ENCODE assay signal across 22 mouse cellular contexts in the genomic region with DNA sequence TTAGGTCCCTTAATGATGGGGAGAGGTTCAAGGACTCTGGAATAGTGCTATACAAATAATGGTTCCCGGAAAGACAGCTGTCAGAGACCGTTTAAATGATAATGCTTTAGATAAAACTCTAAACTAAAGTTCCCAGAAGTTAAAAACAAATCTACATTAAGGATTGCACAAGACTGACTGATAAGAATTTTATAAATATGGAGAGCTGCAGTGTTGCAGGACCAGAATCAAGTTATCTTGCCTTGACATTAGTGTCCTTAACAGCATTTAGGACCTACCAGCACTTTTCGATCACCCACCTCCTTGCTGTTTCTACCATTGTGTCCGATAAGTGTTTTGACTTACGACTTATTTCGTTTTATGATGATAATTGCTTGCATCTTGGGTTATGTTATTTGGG. TPM values are rescaled to one million over a fixed set of nuclear protein-coding genes. Genes with fewer than 3 reads are reported as not detected.
DNase-seq lines count a peak whose midpoint lies in the region; ATAC-seq and TF ChIP-seq lines count a peak whose summit lies in the region.
"Had no signal": no experiment of that assay in that cellular context is flagged by ENCODE, and none has a peak within 500 bp of the region (broad histone marks: within the 10 kb centered on the region; RNA-seq: fewer than 3 reads in every experiment).

No protein-coding gene starts in this region.

- peaks cover 4% of the 10 kb centered on the region; the same call in 1 of the 2 replicates for H3K9me3 ChIP-seq in liver, embryonic 13.5 days (replicated peaks)
- no peaks in the 10 kb centered on the region for H3K9me3 ChIP-seq in liver, embryonic 11.5 days (ENCODE audit: control insufficient read depth, low read length)
- peaks cover 11% of the 10 kb centered on the region for H3K9me3 ChIP-seq in G1E (replicated peaks)
- H3K9me3 ChIP-seq in liver, embryonic 16.5 days (replicated peaks; ENCODE audit: control insufficient read depth, low read length), result no peaks in the 10 kb centered on the region
- H3K9me3 ChIP-seq: hindbrain, embryonic 12.5 days; hindbrain, embryonic 15.5 days had no signal

- no peak overlapping the region for H3K9ac ChIP-seq in liver, embryonic 13.5 days
- no peak overlapping the region for H3K9ac ChIP-seq in liver, embryonic 11.5 days (ENCODE audit: low read depth, low read length)
- H3K9ac ChIP-seq in liver, embryonic 16.5 days (ENCODE audit: low read depth, low read length), result no peak overlapping the region
- H3K9ac ChIP-seq: forebrain, embryonic 13.5 days; hindbrain, embryonic 12.5 days; hindbrain, embryonic 15.5 days had no signal

- H3K36me3 ChIP-seq in liver, embryonic 13.5 days, result no peaks in the 10 kb centered on the region
- H3K36me3 ChIP-seq in liver, embryonic 11.5 days (ENCODE audit: control insufficient read depth, insufficient read depth, low read length), result no peaks in the 10 kb centered on the region
- no peaks in the 10 kb centered on the region for H3K36me3 ChIP-seq in G1E (replicated peaks)
- H3K36me3 ChIP-seq in liver, embryonic 16.5 days (ENCODE audit: control insufficient read depth, insufficient read depth), result no peaks in the 10 kb centered on the region
- H3K36me3 ChIP-seq: forebrain, embryonic 10.5 days; hindbrain, embryonic 12.5 days; hindbrain, embryonic 15.5 days had no signal

- TF ChIP-seq CTCF in G1E (IDR thresholded peaks at IDR 0.05; ENCODE audit: low read depth, low read length), result no peak

- H3K4me1 ChIP-seq in liver, embryonic 13.5 days (replicated peaks), result peaks cover 23% of the 10 kb centered on the region
- H3K4me1 ChIP-seq in liver, embryonic 11.5 days (replicated peaks; ENCODE audit: control insufficient read depth, insufficient read depth, low read length), result no peaks in the 10 kb centered on the region
- peaks cover 47% of the 10 kb centered on the region for H3K4me1 ChIP-seq in G1E (ENCODE audit: insufficient read depth, low read depth, low read length)
- no peaks in the 10 kb centered on the region for H3K4me1 ChIP-seq in liver, embryonic 16.5 days (ENCODE audit: control insufficient read depth, low read depth, low read length)
- H3K4me1 ChIP-seq: hindbrain, embryonic 12.5 days had no signal

- H3K4me2 ChIP-seq in liver, embryonic 13.5 days, result no peak overlapping the region
- H3K4me2 ChIP-seq in liver, embryonic 11.5 days, result no peak overlapping the region
- H3K4me2 ChIP-seq in liver, embryonic 16.5 days (ENCODE audit: low read depth, low read length), result no peak overlapping the region
- H3K4me2 ChIP-seq: forebrain, embryonic 13.5 days; heart, embryonic 11.5 days; hindbrain, embryonic 12.5 days; hindbrain, embryonic 15.5 days had no signal

- 52% methylated on average over 6 of the region's 6 CpGs for WGBS in liver, embryonic 13.5 days (ENCODE audit: insufficient replicate concordance)
- 77% methylated on average over 6 of the region's 6 CpGs for WGBS in liver, embryonic 11.5 days
- WGBS in liver, embryonic 16.5 days (ENCODE audit: insufficient replicate concordance), result 36% methylated on average over 6 of the region's 6 CpGs

- no peak overlapping the region for H3K4me3 ChIP-seq in liver, embryonic 13.5 days (replicated peaks)
- H3K4me3 ChIP-seq in liver, embryonic 11.5 days (ENCODE audit: low read depth, low read length), result no peak overlapping the region
- no peak overlapping the region for H3K4me3 ChIP-seq in G1E (ENCODE audit: low read depth, low read length)
- no peak overlapping the region for H3K4me3 ChIP-seq in liver, embryonic 16.5 days (ENCODE audit: low read depth, low read length)
- H3K4me3 ChIP-seq: forebrain, embryonic 10.5 days; forebrain, embryonic 13.5 days; hindbrain, embryonic 12.5 days; hindbrain, embryonic 15.5 days had no signal

- DNase-seq in liver, embryonic 13.5 days, result no peak
- no peak for DNase-seq in liver, embryonic 11.5 days (ENCODE audit: low spot score)
- no peak for DNase-seq in G1E (ENCODE audit: low spot score)
- DNase-seq in heart, adult 11 months, result no peak
- DNase-seq in neural tube, embryonic 10.5 days (ENCODE audit: extremely low spot score, low spot score), result no peak
- DNase-seq: adrenal gland, adult 2 months; adrenal gland, postnatal 14 days; cerebellum, adult 11-12 months; cerebellum, adult 8-10 months; cerebellum, postnatal 10 days; cerebellum, postnatal 36 days; embryo, embryonic 11 days; gastrocnemius, postnatal 10 days; gastrocnemius, postnatal 36 days had no signal

- H3K27ac ChIP-seq in liver, embryonic 13.5 days, result no peak overlapping the region
- no peak overlapping the region for H3K27ac ChIP-seq in liver, embryonic 11.5 days (ENCODE audit: low read depth, low read length)
- H3K27ac ChIP-seq in liver, embryonic 16.5 days (ENCODE audit: low read length), result no peak overlapping the region
- H3K27ac ChIP-seq: forebrain, embryonic 10.5 days; forebrain, embryonic 13.5 days; hindbrain, embryonic 12.5 days; hindbrain, embryonic 15.5 days had no signal

- peak; percentile 63 for ATAC-seq in liver, embryonic 13.5 days (ENCODE audit: low read depth)
- no peak for ATAC-seq in liver, embryonic 11.5 days (replicated peaks; ENCODE audit: low FRiP score)
- ATAC-seq in G1E (ENCODE audit: extremely low read depth, insufficient number of reproducible peaks, low FRiP score, poor library complexity, severe bottlenecking), result peak; percentile 58
- ATAC-seq in liver, embryonic 16.5 days (ENCODE audit: low read depth), result 0 out of 2 replicates have a peak, but pooled peaks have one; percentile 24
- peak; percentile 78 for ATAC-seq in megakaryocyte-erythroid progenitor cell, adult 5-6 weeks (replicated peaks; ENCODE audit: low FRiP score, low TSS enrichment, poor library complexity, severe bottlenecking)
- ATAC-seq: forebrain, embryonic 13.5 days; forebrain, embryonic 16.5 days had no signal

- H3K27me3 ChIP-seq in liver, embryonic 13.5 days, result no peaks in the 10 kb centered on the region
- H3K27me3 ChIP-seq in liver, embryonic 11.5 days (replicated peaks; ENCODE audit: control insufficient read depth, insufficient read depth, low read length), result no peaks in the 10 kb centered on the region
- no peaks in the 10 kb centered on the region for H3K27me3 ChIP-seq in G1E (ENCODE audit: insufficient read depth, low read length)
- no peaks in the 10 kb centered on the region for H3K27me3 ChIP-seq in liver, embryonic 16.5 days (ENCODE audit: control insufficient read depth, insufficient read depth, low read depth, low read length)
- H3K27me3 ChIP-seq: forebrain, embryonic 13.5 days; hindbrain, embryonic 12.5 days; hindbrain, embryonic 15.5 days had no signal

RNA-seq across cellular contexts. Expression of a gene that starts 21.9 kb away (rescaled TPM):
- polyA plus RNA-seq in liver, embryonic 13.5 days (2015; fragmentation: Nextera tagmentation; extraction: Ambion mirVana), result 16.5 and 18.8 TPM in 2 replicates
- 16.5 and 16.6 TPM in 2 replicates for polyA plus RNA-seq in liver, embryonic 11.5 days (2014; fragmentation: Nextera tagmentation; extraction: Ambion mirVana)
- total RNA-seq in G1E (2014; fragmentation: Nextera tagmentation) (2.4 and 6.3 TPM in 2 replicates), G1E (2017) (0.11 and 0.99 TPM in 2 replicates)
- polyA plus RNA-seq in G1E (2012), result 0.28 and 0.32 TPM in 2 replicates
- polyA plus RNA-seq in liver, embryonic 16.5 days (2015; fragmentation: Nextera tagmentation; extraction: Ambion mirVana), result 27.6 and 28.4 TPM in 2 replicates
- 8.3 and 8.9 TPM in 2 replicates for total RNA-seq in megakaryocyte-erythroid progenitor cell, adult 5-6 weeks (2014; fragmentation: Nextera tagmentation)
- total RNA-seq in megakaryocyte-erythroid progenitor cell, adult 5-6 weeks (2017), result 0.19 and 0.66 TPM in 2 replicates

Comparison
In these comparisons a context has a peak if more than half of its experiments do, and no peak if none do; other contexts are left out.
1. RNA of a gene that starts 21.9 kb away (polyA plus RNA-seq): 27.6 to 28.4 TPM in liver, embryonic 16.5 days, 16.5 to 16.6 TPM in liver, embryonic 11.5 days and 16.5 to 18.8 TPM in liver, embryonic 13.5 days; 0.28 to 0.32 TPM in G1E; every median in the first group is over 10 times any median in the second.